Mouse (Mus musculus): ENCODE data around the gene Lasp1. TPM values are rescaled to one million over a fixed set of nuclear protein-coding genes. Genes with fewer than 3 reads are reported as not detected.
"Not testable (repeated sequence)": the region's sequence is repeated elsewhere in the genome, so short reads cannot be mapped to it uniquely, and the experiment has no call there.

Gene Lasp1
- polyA plus RNA-seq, 1 experiment from 2014 or later = 62.6 TPM

DNA sequence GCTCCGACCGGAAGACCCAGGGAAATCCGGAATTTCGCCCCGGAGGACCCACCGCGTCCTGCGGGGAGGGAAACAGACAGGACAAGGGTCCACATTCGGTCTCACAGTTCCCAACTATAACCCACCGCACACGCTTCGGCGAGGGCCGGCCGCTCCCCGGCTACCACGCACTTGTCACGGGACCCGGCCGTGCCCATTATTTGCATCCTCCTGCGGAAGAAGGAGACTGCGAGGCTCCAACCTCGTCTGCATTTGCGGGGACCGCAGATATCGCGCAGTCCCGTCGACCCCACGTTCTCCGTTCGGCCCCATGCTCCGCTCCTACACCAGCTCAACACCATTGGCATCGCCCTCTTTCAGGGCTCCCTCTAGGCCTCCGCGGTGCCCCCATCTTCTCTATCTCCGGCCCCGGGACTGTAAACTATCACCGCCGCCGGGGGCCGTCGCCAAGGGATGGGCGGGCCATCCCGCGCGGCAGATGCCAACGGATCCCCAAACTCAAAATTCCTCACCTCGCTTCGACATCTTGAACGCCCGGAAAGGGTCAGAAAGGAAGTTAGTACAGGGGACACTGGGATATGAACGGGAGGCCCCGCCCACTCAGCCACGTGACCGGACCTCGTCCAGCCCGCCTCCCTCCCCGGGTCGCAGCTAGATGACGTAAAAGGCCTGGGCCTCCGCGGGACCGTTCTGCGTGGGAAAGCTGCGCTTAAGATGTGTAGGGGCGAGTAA lies 16.8 kb upstream of the Lasp1 start, which contains the start of gene Rpl23:
Gene Rpl23 (minus strand): TSS at position 606 of the 732 bp plus-strand sequence.
- H3K4me3 ChIP-seq (ENCODE audit: low read depth, low read length) = peak within 1 kb of the TSS; percentile 96
- ATAC-seq (replicated peaks; ENCODE audit: insufficient number of reproducible peaks, low FRiP score, low TSS enrichment, low read depth) (peak; percentile 86), DNase-seq (ENCODE audit: low spot score) (peak; percentile 100)
- no peaks in the 10 kb centered on the region for H3K27me3 ChIP-seq (ENCODE audit: control insufficient read depth, insufficient read depth, low read length)
- under 1% methylated on average over 67 of the region's 67 CpGs for WGBS
- peaks cover 8% of the 10 kb centered on the region; the same call in 1 of the 2 replicates for H3K4me1 ChIP-seq (ENCODE audit: control insufficient read depth, insufficient read depth, low read length)
- peak within 1 kb of the TSS; percentile 77 for H3K27ac ChIP-seq (replicated peaks; ENCODE audit: low read depth, low read length)
- no peaks in the 10 kb centered on the region for H3K9me3 ChIP-seq (replicated peaks; ENCODE audit: control insufficient read depth, low read length)
- peak within 1 kb of the TSS; percentile 100 for H3K9ac ChIP-seq (replicated peaks; ENCODE audit: low read length)
- H3K36me3 ChIP-seq (replicated peaks; ENCODE audit: control insufficient read depth, insufficient read depth, low read depth, low read length) = peaks cover 15% of the 10 kb centered on the region
- peak within 1 kb of the TSS; percentile 67 for H3K4me2 ChIP-seq (ENCODE audit: low read depth, low read length)

GRCm38 (mm10) chr11:97782564-97782895 lies 16.3 kb upstream of the Lasp1 start:
- peak overlapping the region; percentile 62 for H3K4me2 ChIP-seq (ENCODE audit: low read depth, low read length)
- H3K9me3 ChIP-seq (replicated peaks; ENCODE audit: control insufficient read depth, low read length) = no peaks in the 10 kb centered on the region
- under 1% methylated on average over 10 of the region's 10 CpGs for WGBS
- peak overlapping the region; percentile 96 for H3K4me3 ChIP-seq (ENCODE audit: low read depth, low read length)
- peaks cover 14% of the 10 kb centered on the region for H3K36me3 ChIP-seq (replicated peaks; ENCODE audit: control insufficient read depth, insufficient read depth, low read depth, low read length)
- peaks cover 8% of the 10 kb centered on the region; the same call in 1 of the 2 replicates for H3K4me1 ChIP-seq (ENCODE audit: control insufficient read depth, insufficient read depth, low read length)
- DNase-seq (ENCODE audit: low spot score) (no peak), ATAC-seq (replicated peaks; ENCODE audit: insufficient number of reproducible peaks, low FRiP score, low TSS enrichment, low read depth) (no peak)
- H3K27ac ChIP-seq (replicated peaks; ENCODE audit: low read depth, low read length) = no peak overlapping the region
- H3K9ac ChIP-seq (replicated peaks; ENCODE audit: low read length) = peak overlapping the region; percentile 70
- no peaks in the 10 kb centered on the region for H3K27me3 ChIP-seq (ENCODE audit: control insufficient read depth, insufficient read depth, low read length)

DNA sequence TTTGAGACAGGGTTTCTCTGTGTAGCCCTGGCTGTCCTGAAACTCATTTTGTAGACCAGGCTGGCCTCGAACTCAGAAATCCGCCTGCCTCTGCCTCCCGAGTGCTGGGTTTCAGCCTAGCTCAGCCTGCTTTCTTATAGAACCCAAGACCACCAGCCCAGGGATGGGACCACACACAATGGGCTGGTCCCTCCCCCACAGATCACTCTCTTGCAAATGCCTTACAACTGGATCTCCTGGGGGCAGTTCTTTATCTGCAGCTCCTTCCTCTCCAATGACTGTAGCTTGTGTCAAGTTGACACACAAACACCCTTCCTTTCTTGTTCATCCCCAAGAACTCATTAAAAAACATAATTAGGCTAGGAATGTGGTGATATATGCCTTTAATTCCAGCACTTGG lies 10.8 kb upstream of the Lasp1 start:
- no peak overlapping the region for H3K4me3 ChIP-seq (ENCODE audit: low read depth, low read length)
- 88% methylated on average over 3 of the region's 3 CpGs for WGBS
- no peaks in the 10 kb centered on the region for H3K9me3 ChIP-seq (replicated peaks; ENCODE audit: control insufficient read depth, low read length)
- DNase-seq (ENCODE audit: low spot score) (no peak), ATAC-seq (replicated peaks; ENCODE audit: insufficient number of reproducible peaks, low FRiP score, low TSS enrichment, low read depth) (no peak)
- H3K4me2 ChIP-seq (ENCODE audit: low read depth, low read length) = no peak overlapping the region
- no peak overlapping the region for H3K9ac ChIP-seq (replicated peaks; ENCODE audit: low read length)
- no peaks in the 10 kb centered on the region for H3K27me3 ChIP-seq (ENCODE audit: control insufficient read depth, insufficient read depth, low read length)
- no peaks in the 10 kb centered on the region for H3K36me3 ChIP-seq (replicated peaks; ENCODE audit: control insufficient read depth, insufficient read depth, low read depth, low read length)
- H3K27ac ChIP-seq (replicated peaks; ENCODE audit: low read depth, low read length) = no peak overlapping the region
- H3K4me1 ChIP-seq (ENCODE audit: control insufficient read depth, insufficient read depth, low read length) = no peaks in the 10 kb centered on the region

DNA sequence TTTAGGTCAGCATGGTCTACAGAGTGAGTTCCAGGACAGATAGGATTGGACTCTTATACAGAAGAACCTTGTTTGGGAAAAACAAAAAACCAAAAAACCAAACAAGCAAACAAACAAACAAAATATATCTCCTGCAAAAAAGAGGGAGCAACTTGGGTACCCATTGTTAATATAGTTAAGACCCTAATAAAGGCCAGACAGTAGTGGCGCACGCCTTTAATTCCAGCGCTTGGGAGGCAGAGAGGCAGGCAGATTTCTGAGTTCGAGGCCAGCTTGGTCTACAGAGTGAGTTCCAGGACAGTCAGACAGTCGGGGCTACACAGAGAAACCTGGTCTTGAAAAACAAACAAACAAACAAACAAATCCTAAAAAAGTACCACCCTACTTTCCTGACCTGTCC lies 9.1 kb upstream of the Lasp1 start:
- Histone ChIP-seq H3K4me1 (ENCODE audit: control insufficient read depth, insufficient read depth, low read length) (no peaks in the 10 kb centered on the region), H3K9me3 (replicated peaks; ENCODE audit: control insufficient read depth, low read length) (no peaks in the 10 kb centered on the region), H3K4me2 (ENCODE audit: low read depth, low read length) (no peak overlapping the region), H3K4me3 (ENCODE audit: low read depth, low read length) (no peak overlapping the region), H3K27ac (replicated peaks; ENCODE audit: low read depth, low read length) (no peak overlapping the region), H3K36me3 (replicated peaks; ENCODE audit: control insufficient read depth, insufficient read depth, low read depth, low read length) (no peaks in the 10 kb centered on the region), H3K9ac (replicated peaks; ENCODE audit: low read length) (no peak overlapping the region), H3K27me3 (ENCODE audit: control insufficient read depth, insufficient read depth, low read length) (no peaks in the 10 kb centered on the region)
- no peak for DNase-seq (ENCODE audit: low spot score)
- 90% methylated on average over 5 of the region's 5 CpGs for WGBS
- ATAC-seq (replicated peaks; ENCODE audit: insufficient number of reproducible peaks, low FRiP score, low TSS enrichment, low read depth) = no peak

DNA sequence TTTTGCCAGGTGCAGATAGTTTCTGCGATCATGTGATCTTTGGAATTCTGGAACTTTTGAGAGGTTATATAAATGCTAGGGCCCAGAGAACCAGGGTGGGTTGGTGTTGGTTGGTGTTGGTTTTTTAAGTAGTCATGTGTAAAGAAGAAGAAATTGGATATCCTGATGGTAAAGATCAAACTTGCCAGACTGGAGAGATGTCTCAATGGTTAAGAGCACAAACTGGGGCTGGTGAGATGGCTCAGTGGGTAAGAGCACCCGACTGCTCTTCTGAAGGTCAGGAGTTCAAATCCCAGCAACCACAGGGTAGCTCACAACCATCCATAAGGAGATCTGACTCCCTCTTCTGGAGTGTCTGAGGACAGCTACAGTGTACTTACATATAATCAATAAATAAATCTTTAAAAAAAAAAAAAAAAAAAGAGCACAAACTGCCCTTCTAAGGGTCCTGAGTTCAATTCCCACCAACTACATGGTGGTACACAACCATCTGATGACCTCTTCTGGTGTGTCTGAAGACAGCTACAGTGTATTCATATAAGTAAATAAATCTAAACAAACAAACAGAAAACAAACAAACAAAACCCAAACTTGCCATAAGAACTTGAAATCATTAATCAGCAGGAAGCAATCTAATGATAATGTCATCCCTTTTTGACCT lies 7.9 kb upstream of the Lasp1 start:
- not testable (repeated sequence) for DNase-seq (ENCODE audit: low spot score); ATAC-seq (replicated peaks; ENCODE audit: insufficient number of reproducible peaks, low FRiP score, low TSS enrichment, low read depth)
- 76% methylated on average over 2 of the region's 2 CpGs for WGBS

GRCm38 (mm10) chr11:97793165-97793564 lies 5.6 kb upstream of the Lasp1 start:
- H3K4me1 ChIP-seq (ENCODE audit: control insufficient read depth, insufficient read depth, low read length) = no peaks in the 10 kb centered on the region
- 9% methylated on average over 2 of the region's 2 CpGs for WGBS
- no peak overlapping the region for H3K4me3 ChIP-seq (ENCODE audit: low read depth, low read length)
- no peaks in the 10 kb centered on the region for H3K27me3 ChIP-seq (ENCODE audit: control insufficient read depth, insufficient read depth, low read length)
- DNase-seq (ENCODE audit: low spot score) (peak; percentile 83), ATAC-seq (replicated peaks; ENCODE audit: insufficient number of reproducible peaks, low FRiP score, low TSS enrichment, low read depth) (no peak)
- H3K4me2 ChIP-seq (ENCODE audit: low read depth, low read length) = no peak overlapping the region
- H3K9ac ChIP-seq (replicated peaks; ENCODE audit: low read length) = no peak overlapping the region
- no peak overlapping the region for H3K27ac ChIP-seq (replicated peaks; ENCODE audit: low read depth, low read length)
- H3K36me3 ChIP-seq (replicated peaks; ENCODE audit: control insufficient read depth, insufficient read depth, low read depth, low read length) = no peaks in the 10 kb centered on the region
- H3K9me3 ChIP-seq (replicated peaks; ENCODE audit: control insufficient read depth, low read length) = no peaks in the 10 kb centered on the region

More for the DNA sequence above, 7.9 kb upstream of the Lasp1 start:
- H3K9me3 ChIP-seq (replicated peaks; ENCODE audit: control insufficient read depth, low read length); H3K36me3 ChIP-seq (replicated peaks; ENCODE audit: control insufficient read depth, insufficient read depth, low read depth, low read length); H3K4me2 ChIP-seq (ENCODE audit: low read depth, low read length); H3K9ac ChIP-seq (replicated peaks; ENCODE audit: low read length); H3K27me3 ChIP-seq (ENCODE audit: control insufficient read depth, insufficient read depth, low read length); H3K4me3 ChIP-seq (ENCODE audit: low read depth, low read length); H3K27ac ChIP-seq (replicated peaks; ENCODE audit: low read depth, low read length); H3K4me1 ChIP-seq (ENCODE audit: control insufficient read depth, insufficient read depth, low read length): not testable (repeated sequence)

DNA sequence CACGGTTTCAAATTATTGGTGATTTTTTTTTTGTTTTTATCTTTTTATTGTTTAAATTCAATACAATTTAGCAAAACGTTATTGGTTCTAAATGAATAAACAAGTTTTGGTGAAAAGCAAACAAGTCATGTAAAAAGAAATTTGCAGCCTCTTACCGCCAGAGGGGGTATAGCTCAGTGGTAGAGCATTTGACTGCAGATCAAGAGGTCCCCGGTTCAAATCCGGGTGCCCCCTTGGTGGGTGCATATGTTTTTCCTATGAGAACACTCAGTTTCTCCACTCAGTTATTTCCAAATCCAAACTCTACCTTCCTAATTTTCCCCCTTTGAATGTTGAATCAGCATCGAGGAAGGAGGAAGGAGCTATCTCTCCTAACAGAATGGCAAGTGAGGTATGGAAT lies 1.9 kb upstream of the Lasp1 start:
- no peak overlapping the region for H3K4me2 ChIP-seq (ENCODE audit: low read depth, low read length)
- WGBS = 5% methylated on average over 6 of the region's 6 CpGs
- peak; percentile 78 for DNase-seq (ENCODE audit: low spot score)
- H3K9me3 ChIP-seq (replicated peaks; ENCODE audit: control insufficient read depth, low read length) = no peaks in the 10 kb centered on the region
- H3K27ac ChIP-seq (replicated peaks; ENCODE audit: low read depth, low read length) = no peak overlapping the region
- no peak overlapping the region for H3K4me3 ChIP-seq (ENCODE audit: low read depth, low read length)
- peaks cover 6% of the 10 kb centered on the region; the same call in 1 of the 2 replicates for H3K4me1 ChIP-seq (ENCODE audit: control insufficient read depth, insufficient read depth, low read length)
- no peak for ATAC-seq (replicated peaks; ENCODE audit: insufficient number of reproducible peaks, low FRiP score, low TSS enrichment, low read depth)
- no peaks in the 10 kb centered on the region for H3K36me3 ChIP-seq (replicated peaks; ENCODE audit: control insufficient read depth, insufficient read depth, low read depth, low read length)
- no peaks in the 10 kb centered on the region for H3K27me3 ChIP-seq (ENCODE audit: control insufficient read depth, insufficient read depth, low read length)
- H3K9ac ChIP-seq (replicated peaks; ENCODE audit: low read length) = no peak overlapping the region

- no peak for ATAC-seq (replicated peaks; ENCODE audit: insufficient number of reproducible peaks, low FRiP score, low TSS enrichment, low read depth)
- H3K4me2 ChIP-seq (ENCODE audit: low read depth, low read length) = no peak overlapping the region
- H3K4me3 ChIP-seq (ENCODE audit: low read depth, low read length) = no peak overlapping the region
- H3K27me3 ChIP-seq (ENCODE audit: control insufficient read depth, insufficient read depth, low read length) = no peaks in the 10 kb centered on the region
- H3K36me3 ChIP-seq (replicated peaks; ENCODE audit: control insufficient read depth, insufficient read depth, low read depth, low read length) = no peaks in the 10 kb centered on the region
- no peak for DNase-seq (ENCODE audit: low spot score)
- H3K4me1 ChIP-seq (ENCODE audit: control insufficient read depth, insufficient read depth, low read length) = peaks cover 6% of the 10 kb centered on the region; the same call in 1 of the 2 replicates
- H3K9ac ChIP-seq (replicated peaks; ENCODE audit: low read length) = no peak overlapping the region
- 55% methylated on average over 15 of the region's 15 CpGs for WGBS
- H3K27ac ChIP-seq (replicated peaks; ENCODE audit: low read depth, low read length) = no peak overlapping the region
- no peaks in the 10 kb centered on the region for H3K9me3 ChIP-seq (replicated peaks; ENCODE audit: control insufficient read depth, low read length)
Measured at GRCm38 (mm10) chr11:97797369-97798082, 1.3 kb upstream of the Lasp1 start.

All from embryonic facial prominence, embryonic 11.5 days (tissue).